Mouse (Mus musculus): Measurements from ENCODE around the gene Rps17. TPM values are rescaled to one million over a fixed set of nuclear protein-coding genes. Genes with fewer than 3 reads are reported as not detected.

Gene Rps17
- polyA plus RNA-seq, 1 experiment from 2014 or later, result 1,210 TPM

DNA sequence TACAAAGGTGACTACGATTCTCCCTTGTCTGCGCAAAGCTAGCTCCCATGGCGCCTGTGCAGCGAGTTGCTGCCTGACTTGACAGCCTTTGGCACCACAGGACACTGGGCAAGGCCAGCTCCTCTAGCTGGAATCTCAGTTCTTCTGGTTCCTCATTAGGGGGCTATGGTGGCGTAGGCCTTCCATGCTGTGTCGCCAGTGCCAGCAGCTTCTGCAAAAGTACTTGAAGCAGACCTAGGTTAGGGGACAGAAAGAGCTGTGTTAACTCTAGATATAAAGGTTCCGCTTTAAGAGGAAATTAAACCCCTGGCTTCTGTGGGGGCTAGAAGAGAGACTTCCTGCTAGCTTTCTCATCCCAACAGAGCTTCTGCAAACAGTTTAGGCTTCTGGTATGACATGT is 3.2 kb upstream of the Rps17 start:
- Histone ChIP-seq H3K27me3 (ENCODE audit: insufficient read depth, low read length) (no peaks in the 10 kb centered on the region), H3K4me2 (replicated peaks; ENCODE audit: low read depth, low read length) (no peak overlapping the region), H3K4me1 (ENCODE audit: insufficient read depth, low read length) (peaks cover 8% of the 10 kb centered on the region), H3K27ac (ENCODE audit: low read length) (no peak overlapping the region), H3K36me3 (ENCODE audit: insufficient read depth, low read length) (peaks cover 9% of the 10 kb centered on the region; the same call in 1 of the 2 replicates), H3K4me3 (ENCODE audit: low read length) (no peak overlapping the region), H3K9me3 (ENCODE audit: low read length) (no peaks in the 10 kb centered on the region), H3K9ac (replicated peaks; ENCODE audit: low read length) (no peak overlapping the region)
- 73% methylated on average over 7 of the region's 7 CpGs for WGBS
- no peak for ATAC-seq (ENCODE audit: low FRiP score, low TSS enrichment)

DNA sequence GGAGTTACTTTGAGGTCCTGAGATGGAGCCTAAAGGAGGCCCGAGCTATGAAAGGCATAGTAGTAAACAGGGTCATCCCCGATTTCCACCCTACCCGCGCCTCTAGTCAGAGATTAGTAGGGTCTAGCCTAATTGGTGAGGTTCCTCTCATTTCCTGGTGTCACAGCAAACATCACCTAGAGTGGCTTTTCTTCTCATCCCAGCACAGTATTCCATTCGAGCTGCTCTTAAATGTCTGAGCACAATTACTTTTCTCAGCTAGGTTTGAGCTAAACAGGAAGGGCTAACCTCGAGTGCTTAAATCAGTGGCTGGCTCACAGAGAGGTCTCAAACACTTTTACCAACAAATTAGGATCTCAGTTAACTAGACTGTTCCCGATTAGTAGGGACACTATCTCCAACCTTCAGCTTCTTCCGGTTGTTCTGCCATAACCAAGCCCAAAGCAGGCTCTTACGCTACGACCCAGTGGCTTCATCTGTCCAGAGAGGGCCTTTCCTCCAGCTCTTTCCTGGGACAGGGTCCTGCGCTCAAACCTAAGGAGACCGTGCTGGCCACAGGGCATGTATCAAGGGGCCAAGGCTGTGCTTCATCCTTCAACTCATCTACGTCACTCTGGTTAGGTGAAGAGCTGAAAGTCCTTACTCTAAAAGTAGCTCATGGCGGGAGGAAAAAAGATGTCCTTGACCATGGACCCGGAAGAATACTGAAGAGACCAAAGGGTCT is 555 bp upstream of the Rps17 start:
- peak overlapping the region; percentile 60 for H3K4me2 ChIP-seq (replicated peaks; ENCODE audit: low read depth, low read length)
- ATAC-seq (ENCODE audit: low FRiP score, low TSS enrichment), result no peak; the same call in 1 of the 2 replicates
- WGBS, result 60% methylated on average over 15 of the region's 15 CpGs
- peaks cover 33% of the 10 kb centered on the region for H3K36me3 ChIP-seq (ENCODE audit: insufficient read depth, low read length)
- no peaks in the 10 kb centered on the region for H3K9me3 ChIP-seq (ENCODE audit: low read length)
- H3K27ac ChIP-seq (ENCODE audit: low read length), result no peak overlapping the region
- peaks cover 21% of the 10 kb centered on the region for H3K4me1 ChIP-seq (ENCODE audit: insufficient read depth, low read length)
- peak overlapping the region; percentile 97 for H3K4me3 ChIP-seq (ENCODE audit: low read length)
- H3K27me3 ChIP-seq (ENCODE audit: insufficient read depth, low read length), result no peaks in the 10 kb centered on the region
- H3K9ac ChIP-seq (replicated peaks; ENCODE audit: low read length), result peak overlapping the region; percentile 78

DNA sequence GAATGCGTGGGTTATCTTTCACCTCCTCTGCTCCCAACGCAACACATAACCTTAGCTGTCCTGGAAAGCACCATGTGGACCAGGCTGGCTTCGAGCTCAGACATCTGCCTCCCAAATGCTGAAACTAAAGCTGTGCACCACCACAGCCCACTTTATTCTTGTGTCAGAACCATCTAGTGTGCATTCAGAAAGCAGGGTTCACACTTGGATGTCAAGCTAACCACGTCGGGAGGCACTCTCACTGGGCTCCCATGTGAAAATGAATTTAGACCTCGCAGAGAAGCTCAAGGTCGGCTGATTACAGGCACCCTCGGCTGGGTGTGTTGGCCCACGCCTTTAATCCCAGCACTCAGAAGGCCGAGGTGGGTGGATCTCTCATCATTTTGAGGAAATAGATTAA is 1.2 kb downstream of the Rps17 start:
- Histone ChIP-seq H3K36me3 (ENCODE audit: insufficient read depth, low read length) (peaks cover 51% of the 10 kb centered on the region), H3K4me2 (replicated peaks; ENCODE audit: low read depth, low read length) (peak overlapping the region; percentile 96), H3K27me3 (ENCODE audit: insufficient read depth, low read length) (no peaks in the 10 kb centered on the region), H3K9me3 (ENCODE audit: low read length) (no peaks in the 10 kb centered on the region), H3K4me3 (ENCODE audit: low read length) (peak overlapping the region; percentile 97), H3K4me1 (ENCODE audit: insufficient read depth, low read length) (peaks cover 21% of the 10 kb centered on the region), H3K27ac (ENCODE audit: low read length) (0 out of 2 replicates have a peak overlapping the region, but pooled peaks have one; percentile 32), H3K9ac (replicated peaks; ENCODE audit: low read length) (peak overlapping the region; percentile 99)
- no peak for ATAC-seq (ENCODE audit: low FRiP score, low TSS enrichment)
- WGBS, result 6% methylated on average over 10 of the region's 10 CpGs

- no peaks in the 10 kb centered on the region for H3K27me3 ChIP-seq (ENCODE audit: insufficient read depth, low read length)
- H3K9me3 ChIP-seq (ENCODE audit: low read length), result no peaks in the 10 kb centered on the region
- H3K4me2 ChIP-seq (replicated peaks; ENCODE audit: low read depth, low read length), result peak overlapping the region; percentile 96
- H3K4me3 ChIP-seq (ENCODE audit: low read length), result peak overlapping the region; percentile 97
- 27% methylated on average over 8 of the region's 8 CpGs for WGBS
- no peak for ATAC-seq (ENCODE audit: low FRiP score, low TSS enrichment)
- no peak overlapping the region for H3K27ac ChIP-seq (ENCODE audit: low read length)
- H3K36me3 ChIP-seq (ENCODE audit: insufficient read depth, low read length), result peaks cover 56% of the 10 kb centered on the region
- H3K9ac ChIP-seq (replicated peaks; ENCODE audit: low read length), result peak overlapping the region; percentile 99
- peaks cover 21% of the 10 kb centered on the region for H3K4me1 ChIP-seq (ENCODE audit: insufficient read depth, low read length)
Measured at GRCm38 (mm10) chr7:81343316-81343715, 1.7 kb downstream of the Rps17 start.

DNA sequence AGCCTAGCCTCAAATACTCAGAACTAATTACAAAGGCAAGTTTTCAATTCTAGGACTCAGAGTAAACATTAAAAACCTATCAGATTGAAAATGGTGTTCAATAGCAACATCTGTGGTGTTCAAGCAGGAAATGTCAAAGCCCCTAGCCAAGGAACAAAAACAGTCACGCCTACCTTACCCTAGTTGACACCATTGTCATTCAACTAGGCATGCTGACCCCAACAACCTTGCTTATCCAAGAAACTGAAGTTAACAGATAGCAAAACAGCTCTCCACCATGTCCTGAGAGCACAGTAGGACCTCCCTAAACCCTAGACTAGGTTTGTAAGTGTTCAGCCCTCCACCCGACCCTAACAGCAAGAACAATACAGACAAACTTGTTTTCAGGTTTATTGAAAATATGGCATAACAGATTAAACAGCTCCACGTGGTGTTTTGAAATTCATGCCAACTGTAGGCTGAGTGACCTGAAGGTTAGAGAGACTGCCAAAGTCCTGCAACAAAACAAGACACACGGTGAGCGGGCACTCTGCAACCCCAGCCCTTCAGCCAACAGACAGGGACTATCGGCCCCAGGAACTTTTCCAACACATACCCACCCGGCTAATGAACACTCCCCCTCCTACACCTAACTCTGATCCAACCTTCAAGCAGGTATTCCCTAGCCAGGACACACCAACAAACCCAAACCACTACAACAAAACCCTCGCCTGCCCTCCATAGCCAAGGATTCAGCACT is 2.5 kb downstream of the Rps17 start:
- 64% methylated on average over 8 of the region's 8 CpGs for WGBS

DNA sequence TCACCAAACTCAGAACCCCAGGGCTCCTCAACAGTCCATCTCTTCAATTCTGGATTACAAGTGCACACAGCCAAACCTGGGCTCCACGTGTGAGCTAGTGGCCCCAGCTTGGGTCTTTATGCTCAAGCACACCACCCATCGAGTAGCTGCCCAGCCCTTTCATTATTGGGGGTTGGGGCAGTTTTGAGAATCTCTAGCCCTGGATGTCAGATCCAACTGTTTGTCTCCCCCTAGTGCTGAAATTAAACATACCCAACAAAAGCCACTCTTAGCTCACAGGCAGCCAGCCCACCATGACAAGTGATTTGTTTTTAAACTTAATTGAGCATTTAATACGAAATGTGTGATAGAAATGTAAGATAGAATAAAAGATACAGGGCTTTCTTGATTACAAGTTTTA is 3.5 kb downstream of the Rps17 start:
- WGBS, result 55% methylated on average over 3 of the region's 3 CpGs
- Histone ChIP-seq H3K4me3 (ENCODE audit: low read length) (no peak overlapping the region), H3K4me2 (replicated peaks; ENCODE audit: low read depth, low read length) (no peak overlapping the region), H3K27ac (ENCODE audit: low read length) (no peak overlapping the region), H3K9me3 (ENCODE audit: low read length) (no peaks in the 10 kb centered on the region), H3K4me1 (ENCODE audit: insufficient read depth, low read length) (peaks cover 21% of the 10 kb centered on the region), H3K27me3 (ENCODE audit: insufficient read depth, low read length) (no peaks in the 10 kb centered on the region), H3K36me3 (ENCODE audit: insufficient read depth, low read length) (peaks cover 63% of the 10 kb centered on the region), H3K9ac (replicated peaks; ENCODE audit: low read length) (no peak overlapping the region)
- no peak for ATAC-seq (ENCODE audit: low FRiP score, low TSS enrichment)

More for the DNA sequence above, 2.5 kb downstream of the Rps17 start:
- peaks cover 21% of the 10 kb centered on the region for H3K4me1 ChIP-seq (ENCODE audit: insufficient read depth, low read length)
- peak overlapping the region; percentile 96 for H3K4me2 ChIP-seq (replicated peaks; ENCODE audit: low read depth, low read length)
- peak overlapping the region; percentile 99 for H3K9ac ChIP-seq (replicated peaks; ENCODE audit: low read length)
- no peak overlapping the region for H3K27ac ChIP-seq (ENCODE audit: low read length)
- ATAC-seq (ENCODE audit: low FRiP score, low TSS enrichment), result no peak
- no peaks in the 10 kb centered on the region for H3K9me3 ChIP-seq (ENCODE audit: low read length)
- H3K4me3 ChIP-seq (ENCODE audit: low read length), result peak overlapping the region; percentile 97
- no peaks in the 10 kb centered on the region for H3K27me3 ChIP-seq (ENCODE audit: insufficient read depth, low read length)
- H3K36me3 ChIP-seq (ENCODE audit: insufficient read depth, low read length), result peaks cover 59% of the 10 kb centered on the region

GRCm38 (mm10) chr7:81339783-81340182 is 5.3 kb downstream of the Rps17 start:
- no peak for ATAC-seq (ENCODE audit: low FRiP score, low TSS enrichment)
- peaks cover 63% of the 10 kb centered on the region for H3K36me3 ChIP-seq (ENCODE audit: insufficient read depth, low read length)
- no peak overlapping the region for H3K4me3 ChIP-seq (ENCODE audit: low read length)

DNA sequence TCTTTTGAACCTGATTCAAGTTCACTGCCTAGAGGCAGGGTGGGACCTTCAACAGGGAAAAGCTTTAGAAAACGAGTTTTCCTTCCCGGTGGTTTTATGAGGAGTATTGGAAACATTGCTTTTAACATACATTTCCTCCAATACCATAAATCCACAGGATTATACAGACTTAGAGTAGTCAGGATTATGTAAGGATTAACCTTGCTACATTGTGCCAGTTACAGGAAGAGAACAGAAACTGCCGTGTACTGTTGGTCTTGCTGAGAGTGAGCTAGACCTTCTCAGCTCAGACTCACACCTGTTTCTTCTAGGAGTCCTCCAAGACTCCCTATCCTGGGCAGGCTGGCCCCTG is 6.6 kb downstream of the Rps17 start:
- no peak for ATAC-seq (ENCODE audit: low FRiP score, low TSS enrichment)
- Histone ChIP-seq H3K4me1 (ENCODE audit: insufficient read depth, low read length) (peaks cover 16% of the 10 kb centered on the region), H3K9ac (replicated peaks; ENCODE audit: low read length) (no peak overlapping the region)

More at GRCm38 (mm10) chr7:81339783-81340182, 5.3 kb downstream of the Rps17 start:
- no peaks in the 10 kb centered on the region for H3K27me3 ChIP-seq (ENCODE audit: insufficient read depth, low read length)
- no peak overlapping the region for H3K4me2 ChIP-seq (replicated peaks; ENCODE audit: low read depth, low read length)
- H3K9ac ChIP-seq (replicated peaks; ENCODE audit: low read length), result no peak overlapping the region
- H3K9me3 ChIP-seq (ENCODE audit: low read length), result no peaks in the 10 kb centered on the region
- WGBS, result 86% methylated on average over 4 of the region's 4 CpGs
- H3K4me1 ChIP-seq (ENCODE audit: insufficient read depth, low read length), result peaks cover 21% of the 10 kb centered on the region
- no peak overlapping the region for H3K27ac ChIP-seq (ENCODE audit: low read length)

DNA sequence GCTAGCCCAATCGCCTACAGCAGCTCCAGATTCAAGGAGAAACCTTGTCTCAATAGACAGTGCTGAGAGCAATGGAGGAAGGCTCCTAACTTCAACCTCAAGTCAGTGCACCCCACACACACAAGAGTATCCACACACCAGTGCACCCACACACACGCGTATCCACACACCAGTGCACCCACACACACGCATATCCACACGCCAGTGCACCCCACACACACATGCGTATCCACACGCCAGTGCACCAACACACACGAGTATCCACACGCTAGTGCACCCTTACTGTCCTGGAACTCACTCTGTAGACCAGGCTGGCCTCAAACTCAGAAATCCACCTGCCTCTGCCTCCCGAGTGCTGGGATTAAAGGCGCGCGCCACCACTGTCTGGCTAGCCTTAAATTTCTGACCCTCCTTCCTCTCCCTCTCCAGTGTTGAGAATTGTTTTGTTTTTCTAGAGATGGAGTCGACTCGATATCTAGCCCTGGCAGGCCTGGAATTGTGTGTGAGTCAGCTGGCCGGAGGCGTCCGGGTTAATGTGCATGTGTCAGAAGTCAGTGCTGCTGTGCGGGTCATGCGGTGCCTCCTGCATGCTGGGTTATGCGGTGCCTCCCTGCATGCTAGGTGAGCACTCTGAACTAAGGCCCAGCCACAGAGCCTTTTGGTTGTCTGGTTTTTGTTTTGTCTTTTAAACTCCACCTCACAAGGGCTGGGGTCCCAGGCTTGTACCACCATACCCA is 7.1 kb downstream of the Rps17 start:
- WGBS, result 91% methylated on average over 21 of the region's 21 CpGs
- Histone ChIP-seq H3K27me3 (ENCODE audit: insufficient read depth, low read length) (no peaks in the 10 kb centered on the region), H3K27ac (ENCODE audit: low read length) (no peak overlapping the region), H3K36me3 (ENCODE audit: insufficient read depth, low read length) (peaks cover 52% of the 10 kb centered on the region), H3K9ac (replicated peaks; ENCODE audit: low read length) (no peak overlapping the region), H3K4me2 (replicated peaks; ENCODE audit: low read depth, low read length) (no peak overlapping the region), H3K4me3 (ENCODE audit: low read length) (no peak overlapping the region), H3K9me3 (ENCODE audit: low read length) (no peaks in the 10 kb centered on the region), H3K4me1 (ENCODE audit: insufficient read depth, low read length) (peaks cover 10% of the 10 kb centered on the region)
- no peak for ATAC-seq (ENCODE audit: low FRiP score, low TSS enrichment)

More for the DNA sequence above, 6.6 kb downstream of the Rps17 start:
- no peaks in the 10 kb centered on the region for H3K27me3 ChIP-seq (ENCODE audit: insufficient read depth, low read length)
- 77% methylated on average over 3 of the region's 3 CpGs for WGBS
- no peak overlapping the region for H3K27ac ChIP-seq (ENCODE audit: low read length)
- no peaks in the 10 kb centered on the region for H3K9me3 ChIP-seq (ENCODE audit: low read length)
- H3K4me2 ChIP-seq (replicated peaks; ENCODE audit: low read depth, low read length), result no peak overlapping the region
- H3K4me3 ChIP-seq (ENCODE audit: low read length), result no peak overlapping the region
- H3K36me3 ChIP-seq (ENCODE audit: insufficient read depth, low read length), result peaks cover 57% of the 10 kb centered on the region
